Mouse (Mus musculus): ENCODE data around the gene Nck2. TPM values are rescaled to one million over a fixed set of nuclear protein-coding genes. Genes with fewer than 3 reads are reported as not detected.

The Nck2 gene
- total RNA-seq, 1 experiment: 20.3 TPM

DNA sequence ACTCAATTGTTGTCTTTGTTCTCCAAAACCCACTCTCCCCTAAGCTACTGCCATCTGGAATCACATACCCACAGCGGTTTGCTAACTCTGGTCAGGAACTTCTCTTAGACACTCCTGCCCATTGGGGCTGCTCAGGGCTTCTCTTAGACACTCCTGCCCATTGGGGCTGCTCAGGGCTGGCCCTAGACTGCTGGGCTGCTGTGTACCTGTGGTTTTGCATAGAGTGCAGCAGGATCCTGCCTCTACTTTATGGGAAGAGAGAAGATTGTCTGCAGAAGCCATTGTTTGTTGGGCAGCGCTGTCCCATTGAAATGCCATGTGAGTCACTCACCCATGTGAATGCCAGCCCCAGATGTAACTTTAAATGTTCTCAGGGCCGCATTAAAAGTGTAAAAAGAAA, 9.3 kb downstream of the Nck2 start:
- Histone ChIP-seq H3K36me3 (ENCODE audit: control insufficient read depth, insufficient read depth, low read length, poor library complexity, severe bottlenecking) (no peaks in the 10 kb centered on the region), H3K27ac (ENCODE audit: insufficient read depth, low read depth, low read length, poor library complexity, severe bottlenecking) (no peak overlapping the region), H3K9me3 (ENCODE audit: control insufficient read depth, insufficient read depth, low read depth, low read length) (no peaks in the 10 kb centered on the region), H3K4me1 (ENCODE audit: control insufficient read depth in 2 of 2, insufficient read depth in 2 of 2, low read length in 2 of 2, poor library complexity in 1 of 2) (no peaks in the 10 kb centered on the region), H3K9ac (ENCODE audit: insufficient read depth, low read depth, low read length, poor library complexity, severe bottlenecking) (no peak overlapping the region), H3K4me3 (ENCODE audit: insufficient read depth in 1 of 2, low read depth in 1 of 2, low read length in 2 of 2, poor library complexity in 1 of 2, severe bottlenecking in 1 of 2) (no peak overlapping the region)
- TF ChIP-seq ZC3H11A (IDR thresholded peaks at IDR 0.05; ENCODE audit: borderline replicate concordance, low read depth, low read length) (no peak), CHD2 (IDR thresholded peaks at IDR 0.05; ENCODE audit: low read depth, low read length) (no peak), MAFK (IDR thresholded peaks at IDR 0.05; ENCODE audit: insufficient read depth, low read depth, low read length) (no peak), ZNF384 (IDR thresholded peaks at IDR 0.05; ENCODE audit: low read depth, low read length) (no peak), HCFC1 (IDR thresholded peaks at IDR 0.05; ENCODE audit: borderline replicate concordance, insufficient read depth, low read length) (no peak)
- in situ Hi-C loops (cut with MboI; ENCODE audit: low sequenced_read_pairs in 2 of 2, unreplicated experiment in 2 of 2): no loop called here
- DNase-seq (ENCODE audit: low read depth, low spot score): no peak

GRCm38 (mm10) chr1:43454741-43455140, 10.4 kb downstream of the Nck2 start:
- Histone ChIP-seq H3K4me1 (ENCODE audit: control insufficient read depth in 2 of 2, insufficient read depth in 2 of 2, low read length in 2 of 2, poor library complexity in 1 of 2) (no peaks in the 10 kb centered on the region), H3K4me3 (ENCODE audit: insufficient read depth in 1 of 2, low read depth in 1 of 2, low read length in 2 of 2, poor library complexity in 1 of 2, severe bottlenecking in 1 of 2) (no peak overlapping the region), H3K27ac (ENCODE audit: insufficient read depth, low read depth, low read length, poor library complexity, severe bottlenecking) (no peak overlapping the region), H3K9ac (ENCODE audit: insufficient read depth, low read depth, low read length, poor library complexity, severe bottlenecking) (0 out of 2 replicates have a peak overlapping the region, but pooled peaks have one; percentile 11), H3K9me3 (ENCODE audit: control insufficient read depth, insufficient read depth, low read depth, low read length) (no peaks in the 10 kb centered on the region), H3K36me3 (ENCODE audit: control insufficient read depth, insufficient read depth, low read length, poor library complexity, severe bottlenecking) (no peaks in the 10 kb centered on the region)
- in situ Hi-C loops (cut with MboI; ENCODE audit: low sequenced_read_pairs in 2 of 2, unreplicated experiment in 2 of 2): no loop called here
- no peak for TF ChIP-seq CHD2 (IDR thresholded peaks at IDR 0.05; ENCODE audit: low read depth, low read length)
- TF ChIP-seq ZNF384 (IDR thresholded peaks at IDR 0.05; ENCODE audit: low read depth, low read length): no peak
- TF ChIP-seq MAFK (IDR thresholded peaks at IDR 0.05; ENCODE audit: insufficient read depth, low read depth, low read length): no peak
- no peak for TF ChIP-seq HCFC1 (IDR thresholded peaks at IDR 0.05; ENCODE audit: borderline replicate concordance, insufficient read depth, low read length)
- TF ChIP-seq ZC3H11A (IDR thresholded peaks at IDR 0.05; ENCODE audit: borderline replicate concordance, low read depth, low read length): no peak
- DNase-seq (ENCODE audit: low read depth, low spot score): no peak

- H3K36me3 ChIP-seq (ENCODE audit: control insufficient read depth, insufficient read depth, low read length, poor library complexity, severe bottlenecking): no peaks in the 10 kb centered on the region
- no peak for DNase-seq (ENCODE audit: low read depth, low spot score)
- no peak overlapping the region for H3K4me3 ChIP-seq (ENCODE audit: insufficient read depth in 1 of 2, low read depth in 1 of 2, low read length in 2 of 2, poor library complexity in 1 of 2, severe bottlenecking in 1 of 2)
- no peak for TF ChIP-seq ZNF384 (IDR thresholded peaks at IDR 0.05; ENCODE audit: low read depth, low read length)
- no peak for TF ChIP-seq CHD2 (IDR thresholded peaks at IDR 0.05; ENCODE audit: low read depth, low read length)
- TF ChIP-seq ZC3H11A (IDR thresholded peaks at IDR 0.05; ENCODE audit: borderline replicate concordance, low read depth, low read length): no peak
- no peak for TF ChIP-seq MAFK (IDR thresholded peaks at IDR 0.05; ENCODE audit: insufficient read depth, low read depth, low read length)
- no peak for TF ChIP-seq HCFC1 (IDR thresholded peaks at IDR 0.05; ENCODE audit: borderline replicate concordance, insufficient read depth, low read length)
- in situ Hi-C loops (cut with MboI; ENCODE audit: low sequenced_read_pairs in 2 of 2, unreplicated experiment in 2 of 2): no loop called here
- no peaks in the 10 kb centered on the region for H3K9me3 ChIP-seq (ENCODE audit: control insufficient read depth, insufficient read depth, low read depth, low read length)
- H3K9ac ChIP-seq (ENCODE audit: insufficient read depth, low read depth, low read length, poor library complexity, severe bottlenecking): no peak overlapping the region
- no peak overlapping the region for H3K27ac ChIP-seq (ENCODE audit: insufficient read depth, low read depth, low read length, poor library complexity, severe bottlenecking)
- no peaks in the 10 kb centered on the region for H3K4me1 ChIP-seq (ENCODE audit: control insufficient read depth in 2 of 2, insufficient read depth in 2 of 2, low read length in 2 of 2, poor library complexity in 1 of 2)
Measured at GRCm38 (mm10) chr1:43455196-43455595, 10.8 kb downstream of the Nck2 start.

DNA sequence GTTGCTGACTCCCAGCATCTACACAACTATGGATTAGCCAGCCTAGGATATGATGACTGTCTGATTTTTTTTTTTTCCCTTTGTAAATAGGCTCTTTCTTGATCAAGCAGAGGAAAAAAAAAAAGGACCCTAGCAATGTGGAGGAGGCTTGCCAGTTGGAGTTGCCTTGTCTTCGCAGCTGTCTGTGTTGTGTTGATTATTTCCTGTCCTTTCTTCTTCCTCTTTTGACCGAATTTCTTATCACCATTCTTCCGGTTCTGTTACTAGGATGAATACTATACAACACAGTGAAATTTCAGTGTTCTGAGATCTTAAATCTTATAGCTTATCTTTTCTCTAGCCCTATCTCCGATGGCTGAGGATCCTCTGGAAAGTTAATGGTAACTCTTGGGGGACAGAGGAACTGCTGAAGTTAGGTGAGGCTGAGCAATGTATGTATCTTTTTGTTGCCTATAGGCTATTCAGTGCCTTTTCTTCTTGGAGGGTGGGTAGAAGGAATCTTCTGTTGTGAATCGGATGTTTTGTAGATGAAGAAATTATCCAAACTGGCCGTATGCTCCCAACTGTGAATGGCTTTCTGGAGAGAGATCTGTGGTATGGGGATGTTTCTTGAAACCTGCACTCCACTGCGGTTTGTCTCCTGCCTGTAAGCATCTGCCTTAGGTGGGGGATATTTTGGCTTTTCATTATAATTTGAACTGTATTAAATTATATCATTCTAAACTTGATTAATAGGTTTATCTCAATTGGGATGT, 12.8 kb downstream of the Nck2 start:
- H3K27ac ChIP-seq (ENCODE audit: insufficient read depth, low read depth, low read length, poor library complexity, severe bottlenecking): no peak overlapping the region
- H3K4me3 ChIP-seq (ENCODE audit: insufficient read depth in 1 of 2, low read depth in 1 of 2, low read length in 2 of 2, poor library complexity in 1 of 2, severe bottlenecking in 1 of 2): no peak overlapping the region
- H3K4me1 ChIP-seq (ENCODE audit: control insufficient read depth in 2 of 2, insufficient read depth in 2 of 2, low read length in 2 of 2, poor library complexity in 1 of 2): no peaks in the 10 kb centered on the region
- TF ChIP-seq ZNF384 (IDR thresholded peaks at IDR 0.05; ENCODE audit: low read depth, low read length) (no peak), CHD2 (IDR thresholded peaks at IDR 0.05; ENCODE audit: low read depth, low read length) (no peak), ZC3H11A (IDR thresholded peaks at IDR 0.05; ENCODE audit: borderline replicate concordance, low read depth, low read length) (no peak), HCFC1 (IDR thresholded peaks at IDR 0.05; ENCODE audit: borderline replicate concordance, insufficient read depth, low read length) (no peak)
- H3K9ac ChIP-seq (ENCODE audit: insufficient read depth, low read depth, low read length, poor library complexity, severe bottlenecking): no peak overlapping the region
- no peaks in the 10 kb centered on the region for H3K36me3 ChIP-seq (ENCODE audit: control insufficient read depth, insufficient read depth, low read length, poor library complexity, severe bottlenecking)
- DNase-seq (ENCODE audit: low read depth, low spot score): no peak
- in situ Hi-C loops (cut with MboI; ENCODE audit: low sequenced_read_pairs in 2 of 2, unreplicated experiment in 2 of 2): no loop called here
- no peaks in the 10 kb centered on the region for H3K9me3 ChIP-seq (ENCODE audit: control insufficient read depth, insufficient read depth, low read depth, low read length)
